Mouse (Mus musculus) lung, adult 2 months (tissue): ENCODE results near the gene Epgn.

ENCODE experiments used
- CTCF ChIP-seq: fragments of 200-500 bp; IDR thresholded peaks from 2 replicates; pipeline ENCODE4 v1.5.1; 2011; ENCODE audit warnings: mild to moderate bottlenecking, low read length, control low read depth; ENCODE audit not compliant: insufficient read depth
- POLR2A ChIP-seq: fragments of 200-500 bp; IDR thresholded peaks from 2 replicates; pipeline ENCODE4 v1.6.1; 2011; ENCODE audit warnings: low read depth, mild to moderate bottlenecking, control low read depth, low read length, borderline replicate concordance; ENCODE audit errors: extremely low read depth

DNA sequence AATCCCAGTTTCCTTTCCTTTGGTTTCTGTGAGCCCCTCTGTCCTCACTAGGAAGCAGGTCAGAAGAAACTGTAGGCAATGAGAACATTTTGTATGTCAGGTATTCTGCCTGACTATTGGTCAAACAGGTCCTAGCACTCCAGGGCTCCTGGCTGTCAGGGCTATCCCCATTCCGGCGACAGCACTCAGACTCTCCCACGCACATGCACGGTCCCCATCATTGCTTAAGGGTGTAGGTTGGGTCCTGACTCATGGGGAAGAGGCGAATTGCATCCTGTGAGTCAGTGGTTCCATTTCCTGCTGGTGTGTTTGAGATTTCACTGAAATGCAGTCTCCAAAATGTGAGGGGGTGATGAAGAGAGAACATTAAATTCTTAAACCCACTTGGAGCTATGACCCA is 55.8 kb downstream of the Epgn start:
- TF ChIP-seq CTCF, result no peak
- no peak for TF ChIP-seq POLR2A
